Mouse (Mus musculus): ENCODE measurements around the gene Hipk1.

DNA sequence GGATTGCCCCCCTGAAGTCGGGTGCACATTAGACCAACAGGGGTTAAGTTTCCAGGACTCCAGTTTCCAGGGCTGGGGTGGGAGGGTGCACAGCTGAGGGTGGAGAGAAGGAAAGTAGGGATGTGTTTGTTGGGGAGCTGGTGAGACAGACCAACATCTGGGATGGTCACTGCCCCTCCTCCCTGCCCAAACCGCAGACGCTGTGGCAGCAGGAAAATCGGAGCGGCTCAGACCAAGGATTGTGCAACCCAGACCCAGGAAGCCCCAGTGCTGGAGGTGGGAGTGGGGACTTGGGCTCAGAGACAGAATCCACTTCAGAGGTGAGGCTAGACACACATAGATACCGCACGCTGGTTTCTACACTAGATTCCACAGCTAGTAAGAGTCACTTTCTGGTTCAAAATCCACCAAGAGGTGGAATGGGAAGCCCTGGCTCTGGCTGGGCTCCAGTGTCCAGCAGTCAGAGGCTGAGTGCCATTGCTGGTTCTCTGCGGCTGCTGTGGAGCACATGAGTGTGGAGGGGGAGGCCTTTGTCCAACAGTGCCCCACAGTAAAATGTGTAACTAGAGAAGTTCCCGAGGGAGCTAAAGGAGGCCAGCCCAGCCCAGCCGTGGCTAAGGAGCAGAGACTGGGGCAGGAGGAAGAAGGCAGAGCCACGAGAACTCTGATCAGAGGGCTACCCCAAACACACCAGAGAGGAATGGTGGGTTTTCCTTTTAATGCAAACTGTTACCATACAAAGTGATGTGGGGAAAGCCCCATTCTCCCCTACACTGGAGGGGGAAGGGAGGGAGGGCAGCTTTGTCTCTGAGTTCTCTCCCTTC is 56.5 kb downstream of the Hipk1 start:
- TF ChIP-seq EP300 (IDR thresholded peaks at IDR 0.05; ENCODE audit: low read depth) (no peak), CTCF (IDR thresholded peaks at IDR 0.05; ENCODE audit: low read depth) (no peak)

All from liver, postnatal 0 days (tissue).